Mouse (Mus musculus) ES-Bruce4 (cell line): ENCODE results near the gene Themis3.

ENCODE experiments used
- CTCF ChIP-seq: IDR thresholded peaks from one replicate; pipeline ENCODE4 v1.8.1; 2011; ENCODE audit warnings: low read depth, low read length
- EP300 ChIP-seq: IDR thresholded peaks from 2 replicates; pipeline ENCODE4 v1.6.1; 2011; ENCODE audit warnings: low read depth, low read length; ENCODE audit not compliant: insufficient read depth
- POLR2A ChIP-seq: IDR thresholded peaks from one replicate; pipeline ENCODE4 v1.8.1; 2011; ENCODE audit warnings: low read length; ENCODE audit not compliant: insufficient read depth

DNA sequence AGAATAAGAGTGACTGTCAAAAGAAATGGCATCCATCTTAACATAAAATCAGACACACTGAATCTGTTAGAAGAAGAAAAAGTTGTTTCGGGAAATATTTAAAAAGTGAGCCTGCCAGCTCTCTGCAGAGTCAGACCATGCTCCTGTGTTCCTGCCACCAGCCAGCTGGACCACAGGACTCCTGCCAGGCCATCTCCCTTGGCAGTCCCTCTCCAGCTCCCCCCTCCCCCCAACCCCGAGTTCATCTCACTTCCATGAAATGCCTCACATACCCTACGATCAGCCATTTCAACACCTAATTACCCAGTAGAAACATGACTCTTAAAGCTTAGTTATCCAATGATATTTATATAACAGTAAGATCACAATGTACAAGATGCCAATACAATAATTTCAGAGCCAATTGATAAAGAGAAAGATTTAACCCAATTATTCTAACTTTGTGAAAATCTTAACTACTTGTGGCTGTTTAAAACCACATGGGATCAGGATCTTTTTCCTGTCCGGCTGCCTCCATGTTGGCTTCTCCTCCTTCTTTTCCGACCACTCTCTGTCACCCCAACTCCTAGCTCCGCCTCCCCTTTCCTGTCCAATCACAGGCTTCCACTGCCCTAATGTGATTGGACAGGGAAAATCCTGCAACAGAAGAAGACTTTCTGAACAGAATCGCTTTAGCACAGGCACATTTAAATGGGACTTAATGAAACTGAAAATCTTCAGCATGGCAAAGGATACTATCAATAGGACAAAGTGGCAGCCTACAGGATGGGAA, 43.7 kb upstream of the Themis3 start:
- TF ChIP-seq POLR2A: no peak
- TF ChIP-seq CTCF: no peak
- no peak for TF ChIP-seq EP300
